Mouse (Mus musculus): ENCODE data around the gene Nsa2.

- no peak for TF ChIP-seq ELF1 (IDR thresholded peaks at IDR 0.05; ENCODE audit: low read depth, low read length)
- no peak for TF ChIP-seq CTCF (IDR thresholded peaks at IDR 0.05 in 2 of 3, conservative IDR thresholded peaks at IDR 0.05 in 1 of 3; ENCODE audit: control insufficient read depth in 1 of 3, insufficient read depth in 1 of 3, low read depth in 2 of 3, low read length in 3 of 3, poor library complexity in 1 of 3, severe bottlenecking in 1 of 3)
- no peak for TF ChIP-seq CHD1 (IDR thresholded peaks at IDR 0.05; ENCODE audit: low read depth, low read length)
- no peak for TF ChIP-seq GATA1 (IDR thresholded peaks at IDR 0.05; ENCODE audit: low read depth, low read length)
- TF ChIP-seq POLR2A (IDR thresholded peaks at IDR 0.05; ENCODE audit: control insufficient read depth in 1 of 2, insufficient read depth in 1 of 2, low read depth in 1 of 2, low read length in 2 of 2, poor library complexity in 1 of 2), result no peak
- no peak for TF ChIP-seq USF1 (IDR thresholded peaks at IDR 0.05; ENCODE audit: low read depth, low read length)
- no peak for TF ChIP-seq MAFK (IDR thresholded peaks at IDR 0.05; ENCODE audit: borderline replicate concordance, low read depth, low read length)
- TF ChIP-seq CHD2 (IDR thresholded peaks at IDR 0.05; ENCODE audit: low read length), result no peak
- TF ChIP-seq MEF2A (IDR thresholded peaks at IDR 0.05; ENCODE audit: extremely low read depth, insufficient replicate concordance, low read depth, low read length, poor library complexity, severe bottlenecking), result no peak
Measured at GRCm38 (mm10) chr13:97082432-97082831, 55.3 kb downstream of the Nsa2 start.

All from MEL (cell line).